Mouse (Mus musculus) liver (tissue): ENCODE results near the gene Nccrp1.

ENCODE experiments used
- DNase-seq: peaks from one replicate; pipeline ENCODE4 v3.0.0-alpha.2; 2020; ENCODE audit warnings: mixed read lengths

Gene Nccrp1

GRCm38 (mm10) chr7:28547154-28547553, at the start of gene Nccrp1:
Gene Nccrp1 (minus strand): TSS chr7:28547254.
- DNase-seq: no peak

- DNase-seq: no peak
Observed at GRCm38 (mm10) chr7:28595751-28596435, 48.8 kb upstream of the Nccrp1 start.

GRCm38 (mm10) chr7:28593206-28594111, 46.4 kb upstream of the Nccrp1 start:
- no peak for DNase-seq

GRCm38 (mm10) chr7:28591862-28592261, 44.8 kb upstream of the Nccrp1 start:
- no peak for DNase-seq

- no peak for DNase-seq
Observed at GRCm38 (mm10) chr7:28587644-28588043, 40.6 kb upstream of the Nccrp1 start.

- no peak for DNase-seq
Observed at GRCm38 (mm10) chr7:28586663-28587411, 39.8 kb upstream of the Nccrp1 start.

- DNase-seq: no peak
Observed at GRCm38 (mm10) chr7:28585001-28585400, 37.9 kb upstream of the Nccrp1 start.

- DNase-seq: peak; percentile 70
Observed at GRCm38 (mm10) chr7:28584468-28584867, 37.4 kb upstream of the Nccrp1 start.

GRCm38 (mm10) chr7:28583570-28584344, 36.7 kb upstream of the Nccrp1 start:
- DNase-seq: peak; percentile 81

- DNase-seq: peak; percentile 39
Observed at GRCm38 (mm10) chr7:28582841-28583240, 35.8 kb upstream of the Nccrp1 start.

GRCm38 (mm10) chr7:28581721-28582120, 34.7 kb upstream of the Nccrp1 start:
- peak; percentile 87 for DNase-seq

GRCm38 (mm10) chr7:28579826-28580225, 32.8 kb upstream of the Nccrp1 start:
- no peak for DNase-seq

GRCm38 (mm10) chr7:28578543-28579053, 31.5 kb upstream of the Nccrp1 start:
- DNase-seq: no peak

GRCm38 (mm10) chr7:28577826-28578542, 30.9 kb upstream of the Nccrp1 start:
- DNase-seq: no peak

- peak; percentile 73 for DNase-seq
Observed at GRCm38 (mm10) chr7:28576271-28576914, 29.3 kb upstream of the Nccrp1 start.

- DNase-seq: no peak
Observed at GRCm38 (mm10) chr7:28575597-28575996, 28.5 kb upstream of the Nccrp1 start.

GRCm38 (mm10) chr7:28573236-28573635, 26.2 kb upstream of the Nccrp1 start:
- no peak for DNase-seq

GRCm38 (mm10) chr7:28572689-28573088, 25.6 kb upstream of the Nccrp1 start:
- DNase-seq: no peak

GRCm38 (mm10) chr7:28570982-28571682, 24.1 kb upstream of the Nccrp1 start:
- DNase-seq: no peak

GRCm38 (mm10) chr7:28570291-28570981, 23.4 kb upstream of the Nccrp1 start:
- DNase-seq: no peak
